Mouse (Mus musculus): ENCODE results near the gene Pcmt1.

GRCm38 (mm10) chr10:7673673-7674072 lies 7.3 kb downstream of the Pcmt1 start:
- TF ChIP-seq CTCF (IDR thresholded peaks at IDR 0.05; ENCODE audit: low read depth, low read length) = peak; percentile 44
- TF ChIP-seq POLR2A (IDR thresholded peaks at IDR 0.05; ENCODE audit: extremely low read depth, insufficient read depth, low read length) = no peak

All from liver, adult 2 months (tissue).